Mouse (Mus musculus): ENCODE results near the gene Slc27a4.
"Not testable (repeated sequence)": the region's sequence is repeated elsewhere in the genome, so short reads cannot be mapped to it uniquely, and the experiment has no call there.

The Slc27a4 gene

DNA sequence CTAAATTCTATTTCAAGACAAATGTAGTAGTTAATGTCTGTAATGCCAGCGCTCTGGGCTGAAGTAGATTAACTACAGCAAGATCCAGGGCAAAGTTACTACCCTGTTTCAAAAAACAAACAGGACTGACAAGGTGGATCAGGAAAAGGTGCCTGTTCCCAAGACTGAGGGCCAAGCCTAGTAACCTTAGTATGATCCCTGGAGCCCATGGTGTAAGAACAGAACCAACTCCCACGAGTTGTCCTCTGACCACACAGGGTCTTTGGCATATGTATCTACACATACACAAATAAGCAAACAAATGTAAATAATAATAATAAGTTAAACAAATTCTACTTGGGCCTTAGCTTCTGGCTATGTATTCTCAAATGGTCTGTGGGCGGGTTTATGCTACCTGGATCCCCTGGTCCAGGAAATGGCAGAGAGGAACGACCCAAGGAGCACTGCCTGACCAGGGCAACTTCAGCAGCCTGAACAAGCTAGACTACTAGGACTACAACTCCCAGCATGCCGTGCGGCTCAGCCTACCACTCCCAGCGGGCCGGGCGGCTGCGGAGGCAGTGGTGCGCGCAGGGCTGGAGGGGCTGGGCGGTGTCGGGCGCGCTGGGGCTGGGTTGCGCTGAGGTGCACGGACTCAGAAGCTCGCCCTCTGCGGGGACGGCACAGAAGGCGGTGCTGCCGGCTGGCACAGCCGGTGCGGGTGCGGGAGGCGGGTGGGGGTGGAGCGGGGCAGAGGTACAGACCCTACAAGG lies at the start of gene Slc27a4:
Gene Slc27a4, plus strand, starts transcription at position 560 of the 752 bp plus-strand sequence.
- peak; percentile 93 for DNase-seq (ENCODE audit: inconsistent ontology term)

DNA sequence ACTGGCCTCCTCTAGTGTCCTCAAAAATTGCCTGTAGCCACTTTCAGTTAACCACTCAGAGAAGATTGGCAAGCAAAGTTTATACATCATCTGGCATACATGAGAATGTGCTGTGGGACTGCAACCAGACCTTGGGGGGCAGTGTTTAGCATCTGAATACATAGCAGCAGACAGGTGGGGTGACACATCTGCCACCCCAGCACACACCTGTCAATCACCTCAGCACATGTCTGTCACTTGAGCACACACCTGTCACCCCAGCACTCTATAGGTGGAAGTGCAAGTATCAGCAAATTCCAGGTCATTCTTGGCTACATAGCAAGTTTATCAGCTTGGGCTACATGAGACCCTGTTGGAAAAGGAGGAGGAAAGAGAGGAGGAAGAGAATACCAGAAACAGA lies 46.7 kb upstream of the Slc27a4 start:
- no peak for DNase-seq (ENCODE audit: inconsistent ontology term)

DNA sequence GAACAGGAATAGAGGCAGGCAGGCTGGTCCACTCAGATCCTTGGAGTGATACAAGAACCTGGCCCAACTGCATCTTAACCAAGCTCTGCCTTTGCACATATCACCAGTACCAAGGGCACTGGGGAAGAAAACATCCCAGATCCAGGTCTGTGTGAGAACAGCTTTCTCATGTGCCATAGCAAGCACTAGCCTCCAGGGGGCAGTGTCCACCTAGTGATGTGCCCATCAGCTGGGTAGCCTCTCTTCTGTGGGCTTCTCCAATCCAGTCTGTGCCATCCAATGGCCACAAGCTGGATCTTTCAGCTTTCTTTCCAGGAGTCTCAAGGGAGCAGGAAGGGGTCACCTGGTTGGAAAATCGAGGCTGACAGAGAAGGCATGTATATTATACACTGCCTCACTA lies 37.6 kb upstream of the Slc27a4 start:
- DNase-seq (ENCODE audit: inconsistent ontology term): peak; percentile 40

DNA sequence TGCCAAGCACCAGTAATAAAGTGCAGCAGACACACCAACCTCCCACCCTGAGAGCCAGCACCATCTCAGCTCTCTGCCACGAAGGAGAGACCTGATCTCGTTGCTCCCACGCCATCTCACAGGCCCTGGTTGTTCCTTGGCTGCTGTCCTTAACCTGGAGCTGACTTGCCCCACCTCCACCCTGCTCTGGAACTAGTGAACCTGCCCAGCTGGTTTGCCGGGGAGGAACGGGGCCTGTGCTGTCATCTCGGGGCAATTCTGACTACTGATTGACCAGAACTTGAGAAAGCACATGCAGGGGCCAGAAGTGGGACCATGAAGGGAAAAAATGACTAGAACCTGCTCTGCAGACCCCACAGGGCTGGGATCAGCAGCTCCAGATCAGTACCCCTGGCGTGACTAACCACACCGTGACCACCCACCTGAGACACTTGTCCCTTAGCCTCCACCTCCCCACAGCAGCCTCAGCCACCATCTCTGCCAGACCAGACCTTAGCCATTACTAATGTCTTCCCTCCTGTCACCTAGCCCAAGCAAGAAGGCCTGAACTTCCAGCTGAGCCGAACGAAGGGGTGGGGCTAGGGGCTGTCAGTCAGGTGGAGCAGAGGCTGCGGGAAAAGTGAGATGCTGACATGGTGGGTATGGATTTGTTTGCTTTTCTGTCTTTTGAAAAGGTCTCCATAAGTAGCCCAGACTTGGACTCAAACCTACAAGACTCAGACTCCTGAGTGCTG lies 34.3 kb upstream of the Slc27a4 start:
- no peak for DNase-seq (ENCODE audit: inconsistent ontology term)

DNA sequence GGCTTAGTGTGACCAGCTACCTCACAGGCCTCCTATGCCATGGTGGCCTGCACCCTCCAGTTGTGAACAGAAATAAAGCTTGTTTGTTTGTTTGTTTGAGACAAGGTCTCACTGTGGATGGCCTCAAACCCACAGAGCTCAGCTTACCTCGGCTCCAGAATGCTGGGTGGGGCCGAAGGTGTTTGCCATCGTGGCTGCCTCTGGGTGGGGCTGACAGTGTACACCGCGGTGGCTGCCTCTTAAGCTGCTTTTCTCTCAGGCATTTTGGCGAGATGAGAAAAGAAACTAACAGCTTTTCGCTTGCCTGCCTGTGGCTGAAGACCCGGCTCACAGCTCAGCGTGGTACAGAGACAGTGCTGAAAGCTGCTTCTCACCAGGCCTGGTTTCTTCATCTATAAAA lies 33.5 kb upstream of the Slc27a4 start:
- DNase-seq (ENCODE audit: inconsistent ontology term): no peak

DNA sequence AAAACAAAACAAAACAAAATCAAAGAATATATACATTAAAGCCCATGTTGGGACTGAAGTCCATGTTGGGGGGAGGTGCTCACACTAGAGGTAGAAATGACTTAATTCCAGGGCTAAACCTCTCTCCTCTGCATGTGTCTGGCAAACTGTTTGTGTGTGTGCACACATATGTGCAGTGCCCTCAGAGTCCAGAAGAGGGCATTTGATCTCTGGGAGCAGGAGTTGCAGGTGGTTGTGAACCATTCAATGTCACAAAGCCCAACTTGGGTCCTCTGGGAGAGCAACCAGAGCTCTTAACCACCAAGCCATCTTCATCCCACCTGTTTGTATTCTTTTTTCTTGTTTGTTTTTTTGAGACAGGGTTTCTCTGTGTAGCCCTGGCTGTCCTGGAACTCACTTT lies 32.3 kb upstream of the Slc27a4 start:
- DNase-seq (ENCODE audit: inconsistent ontology term): no peak

DNA sequence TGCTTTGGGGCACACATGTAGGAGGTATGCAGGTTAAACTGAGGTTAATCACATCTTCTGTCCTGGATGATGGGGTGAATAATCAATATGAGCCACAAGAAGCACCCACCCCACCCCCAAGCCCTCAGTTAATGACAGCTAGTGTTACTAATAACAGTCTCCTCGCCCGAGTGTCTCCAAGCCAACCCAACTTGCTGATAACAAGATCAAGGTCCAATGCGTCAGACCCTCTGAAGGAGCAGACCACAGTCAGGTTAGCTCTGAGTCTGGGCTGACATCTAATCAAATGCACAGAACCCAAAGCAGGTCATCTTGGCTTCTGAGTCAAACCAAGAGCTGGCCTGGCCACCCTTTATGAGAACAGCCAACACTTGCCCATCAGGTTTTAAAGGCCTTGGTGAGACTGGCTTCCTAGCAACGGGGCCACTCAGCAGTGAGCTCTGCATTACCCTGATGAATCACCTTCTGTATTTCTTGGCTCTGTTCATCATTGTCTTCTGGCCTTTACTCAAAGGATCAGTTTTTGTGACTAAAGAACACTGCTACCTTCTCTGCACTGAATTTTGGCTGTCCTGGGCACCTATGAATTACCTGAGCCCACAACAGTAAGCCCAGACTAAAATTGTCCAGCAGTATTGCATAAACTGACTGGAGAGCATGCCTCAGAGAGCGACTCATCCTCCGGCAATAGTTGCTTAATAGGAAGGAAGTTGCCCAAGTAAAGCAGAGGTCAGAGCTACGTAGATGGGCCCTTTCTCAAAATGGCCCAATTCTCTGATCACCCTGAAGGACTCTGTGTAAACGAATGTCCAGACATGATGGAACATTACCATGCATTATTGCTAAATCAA lies 30.6 kb upstream of the Slc27a4 start:
- peak; percentile 46 for DNase-seq (ENCODE audit: inconsistent ontology term)

DNA sequence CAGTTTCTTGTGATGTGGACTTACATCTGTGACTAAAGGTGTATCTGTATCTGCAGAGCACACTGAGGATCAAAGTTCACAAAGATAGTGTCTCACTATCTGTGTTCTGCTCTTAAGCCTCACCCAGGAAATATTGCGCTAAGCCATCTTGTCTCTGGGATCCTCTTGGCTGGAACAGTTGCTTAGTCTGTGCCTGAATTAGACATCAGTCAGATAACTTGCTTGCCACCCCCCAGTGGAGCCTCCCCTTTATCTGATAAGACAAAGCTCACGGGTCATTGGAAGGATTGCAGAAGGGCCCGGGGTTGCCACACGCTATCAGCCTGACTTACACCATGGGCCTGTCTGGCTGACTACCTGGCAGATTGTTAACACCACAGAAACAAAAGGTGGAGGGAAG lies 29.1 kb upstream of the Slc27a4 start:
- DNase-seq (ENCODE audit: inconsistent ontology term): no peak

DNA sequence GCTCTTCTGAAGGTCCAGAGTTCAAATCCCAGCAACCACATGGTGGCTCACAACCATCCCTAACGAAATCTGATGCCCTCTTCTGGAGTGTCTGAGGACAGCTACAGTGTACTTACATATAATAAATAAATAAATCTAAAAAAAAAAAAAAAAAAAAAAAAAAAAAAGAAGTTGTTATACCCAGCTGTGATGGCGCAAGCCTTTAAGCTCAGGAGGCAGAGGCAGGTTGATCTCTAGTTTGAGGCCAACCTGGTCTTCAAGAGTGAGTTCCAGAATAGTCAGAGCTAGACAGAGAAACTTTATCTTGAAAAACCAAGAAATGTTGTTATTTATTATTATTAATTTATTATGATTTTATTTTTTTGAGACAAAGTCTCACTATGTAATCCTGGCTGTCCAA lies 21.2 kb upstream of the Slc27a4 start:
- not testable (repeated sequence) for DNase-seq (ENCODE audit: inconsistent ontology term)

DNA sequence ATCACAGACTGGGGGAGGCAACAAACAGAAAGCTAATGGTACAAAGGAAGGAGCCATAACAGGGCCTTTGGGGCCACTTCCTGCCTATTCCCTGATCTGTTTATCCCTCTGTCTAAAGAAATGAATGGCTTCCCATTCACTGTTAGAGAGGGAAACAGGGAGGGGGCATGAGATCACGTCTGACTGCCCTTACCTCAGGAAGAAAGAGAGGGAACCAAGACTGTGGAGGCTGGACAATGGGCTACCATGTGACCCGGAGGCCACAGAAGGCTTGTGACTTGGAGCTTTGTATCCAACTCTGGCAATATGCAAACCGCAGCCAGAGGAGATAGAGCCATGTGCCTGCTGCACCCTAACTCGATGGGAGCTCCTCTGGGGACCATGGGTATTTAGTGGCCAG lies 18.1 kb upstream of the Slc27a4 start:
- DNase-seq (ENCODE audit: inconsistent ontology term): no peak

DNA sequence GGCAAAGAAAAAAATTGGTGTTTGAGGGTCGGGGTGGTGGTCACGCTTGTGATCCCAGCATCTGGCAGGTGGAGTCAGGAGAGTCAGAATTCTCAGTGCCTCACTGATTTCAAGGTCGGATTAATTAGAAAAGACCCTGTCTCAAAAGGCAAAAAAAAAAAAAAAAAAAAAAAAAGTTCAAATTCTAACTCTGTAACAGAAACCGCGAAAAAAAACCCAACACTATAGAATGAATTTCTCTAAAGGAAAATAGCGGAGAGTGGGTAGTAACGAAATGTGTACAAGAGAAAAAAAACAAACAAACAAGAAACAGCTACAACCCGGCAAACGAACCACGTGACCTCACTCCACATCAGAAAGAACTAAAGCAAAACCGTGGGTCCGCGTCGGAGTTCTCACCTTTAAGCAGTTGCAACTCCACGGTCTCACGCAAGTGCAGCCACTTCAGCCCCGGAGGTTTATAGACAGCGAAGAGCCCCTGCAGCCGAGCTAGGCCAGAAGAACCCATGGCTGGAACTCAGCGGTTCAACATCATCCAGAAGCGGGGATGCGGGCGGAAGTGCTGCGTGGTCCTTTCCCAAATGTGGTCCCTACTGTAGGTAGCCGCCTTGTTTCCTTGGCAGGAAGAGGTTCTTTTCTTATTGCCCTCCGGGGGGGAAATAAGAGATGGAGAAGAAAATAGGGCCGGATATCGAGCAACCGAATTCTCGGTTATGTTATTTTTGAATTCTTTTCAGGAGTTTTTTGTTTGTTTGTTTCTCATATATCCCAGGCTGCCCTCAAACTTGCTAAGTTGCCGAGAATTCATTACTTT lies 15.1 kb upstream of the Slc27a4 start, which contains the start of gene Coq4:
Gene Coq4, plus strand, starts transcription at position 390 of the 814 bp plus-strand sequence.
- DNase-seq (ENCODE audit: inconsistent ontology term): peak; percentile 91

DNA sequence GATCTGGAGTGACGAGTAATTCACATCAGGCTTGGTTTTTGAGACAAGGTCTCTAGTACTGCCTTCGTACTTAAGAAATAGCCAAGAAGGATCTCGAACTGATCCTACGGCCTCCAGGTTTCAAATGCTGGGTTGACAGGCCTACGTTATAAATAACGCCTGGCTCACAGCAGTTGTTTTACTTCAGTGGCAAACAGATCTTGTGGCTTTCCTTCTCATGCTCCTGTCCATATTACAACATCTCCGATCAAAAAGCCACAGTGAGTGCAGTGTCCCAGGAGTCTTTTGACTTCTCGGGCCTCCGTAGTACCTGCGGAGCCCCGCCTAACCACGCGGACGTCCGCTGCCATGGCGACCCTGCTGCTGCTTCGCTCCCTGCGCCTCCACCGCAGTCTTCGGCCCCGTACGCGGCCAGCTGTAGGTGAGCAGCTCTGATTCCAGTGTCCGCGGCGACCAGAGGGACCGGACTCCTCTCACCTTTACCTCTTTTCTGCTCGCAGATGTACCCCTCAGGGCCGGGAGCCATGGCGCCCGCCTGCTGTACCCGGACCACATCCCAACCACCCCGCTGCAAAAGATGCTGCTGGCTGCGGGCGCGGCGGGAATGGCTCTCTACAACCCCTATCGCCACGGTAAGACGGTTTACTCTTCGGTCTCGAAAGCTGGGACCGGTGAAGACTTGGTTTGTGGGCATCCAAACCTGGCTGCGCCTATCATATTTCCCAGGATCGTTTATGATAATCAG lies 14.3 kb upstream of the Slc27a4 start, which contains the start of gene Trub2:
Gene Trub2, minus strand, starts transcription at position 566 of the 745 bp plus-strand sequence.
- peak; percentile 86 for DNase-seq (ENCODE audit: inconsistent ontology term)

DNA sequence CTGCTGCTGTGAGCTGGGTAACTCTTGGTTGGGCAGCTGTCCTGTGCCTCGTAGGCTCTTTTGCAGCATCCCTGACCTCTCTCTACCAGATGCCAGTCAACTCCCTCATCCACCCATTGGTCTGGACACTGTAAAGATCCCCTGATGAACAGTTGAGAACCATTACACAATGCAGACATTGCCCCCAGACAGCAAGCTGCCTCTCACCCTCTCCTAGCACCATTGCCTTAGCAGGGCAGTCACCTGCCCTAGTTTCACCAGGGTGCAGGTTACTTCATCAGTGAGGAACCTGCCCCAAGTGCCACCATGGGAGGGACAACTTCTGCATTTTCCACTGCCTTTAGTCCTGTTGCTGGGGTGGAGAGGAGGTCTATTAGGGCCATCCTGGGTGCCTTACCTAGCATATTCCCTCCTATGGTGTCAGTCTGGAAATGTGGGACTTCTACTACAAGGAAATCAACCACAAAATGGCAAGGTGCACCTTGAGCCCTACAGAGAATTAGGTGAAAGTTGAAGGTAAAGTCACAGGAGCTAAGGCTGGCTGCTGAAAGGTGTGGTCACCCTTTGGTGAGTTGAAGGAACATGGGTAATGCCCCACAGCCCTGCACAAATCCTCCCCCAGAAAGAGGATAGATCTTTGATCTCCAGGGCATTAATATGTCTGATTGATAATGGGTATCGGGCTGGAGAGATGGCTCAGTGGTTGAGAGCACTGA lies 9.5 kb upstream of the Slc27a4 start:
- no peak for DNase-seq (ENCODE audit: inconsistent ontology term)

DNA sequence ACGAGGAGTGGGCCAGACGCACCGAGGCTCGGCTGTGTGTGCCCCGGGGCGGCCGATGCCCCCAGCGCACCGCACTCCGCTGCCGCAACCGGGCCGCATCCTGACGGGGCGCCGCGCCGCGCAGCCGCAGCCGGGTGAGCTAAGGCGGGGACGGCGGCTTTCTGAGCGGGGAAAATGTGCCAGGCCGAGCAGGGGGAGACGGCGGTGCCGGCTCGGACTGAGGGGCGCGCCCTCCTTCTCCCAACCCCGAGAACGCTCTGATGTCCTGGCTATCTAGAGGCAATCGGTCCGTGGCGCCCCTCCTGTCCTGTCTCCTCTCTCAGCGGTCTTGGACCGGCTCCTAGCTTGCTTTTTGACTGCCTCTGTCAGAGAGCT lies 380 bp downstream of the Slc27a4 start:
- no peak for DNase-seq (ENCODE audit: inconsistent ontology term)

DNA sequence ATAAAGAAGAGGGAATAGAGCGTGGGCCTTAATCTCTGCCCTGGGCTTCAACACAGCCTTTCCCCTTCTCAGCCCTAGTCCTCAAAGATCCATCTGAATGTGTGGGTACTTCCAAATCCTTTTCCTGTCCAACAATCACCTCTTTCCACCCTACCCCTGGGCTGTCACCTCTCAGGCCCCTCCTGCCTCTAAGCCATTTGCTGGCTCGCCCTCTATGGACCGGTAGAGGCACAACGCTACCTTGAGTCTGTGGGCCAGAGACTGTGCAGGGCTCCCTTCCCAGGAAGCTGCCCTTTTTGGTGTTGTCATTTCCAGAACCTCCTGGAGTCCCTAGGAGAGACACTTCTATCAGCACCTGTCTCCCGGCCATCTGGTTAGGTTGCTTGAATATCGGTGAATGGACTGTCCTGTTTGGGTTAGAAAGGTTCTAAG lies 982 bp downstream of the Slc27a4 start:
- peak; percentile 23 for DNase-seq (ENCODE audit: inconsistent ontology term)

DNA sequence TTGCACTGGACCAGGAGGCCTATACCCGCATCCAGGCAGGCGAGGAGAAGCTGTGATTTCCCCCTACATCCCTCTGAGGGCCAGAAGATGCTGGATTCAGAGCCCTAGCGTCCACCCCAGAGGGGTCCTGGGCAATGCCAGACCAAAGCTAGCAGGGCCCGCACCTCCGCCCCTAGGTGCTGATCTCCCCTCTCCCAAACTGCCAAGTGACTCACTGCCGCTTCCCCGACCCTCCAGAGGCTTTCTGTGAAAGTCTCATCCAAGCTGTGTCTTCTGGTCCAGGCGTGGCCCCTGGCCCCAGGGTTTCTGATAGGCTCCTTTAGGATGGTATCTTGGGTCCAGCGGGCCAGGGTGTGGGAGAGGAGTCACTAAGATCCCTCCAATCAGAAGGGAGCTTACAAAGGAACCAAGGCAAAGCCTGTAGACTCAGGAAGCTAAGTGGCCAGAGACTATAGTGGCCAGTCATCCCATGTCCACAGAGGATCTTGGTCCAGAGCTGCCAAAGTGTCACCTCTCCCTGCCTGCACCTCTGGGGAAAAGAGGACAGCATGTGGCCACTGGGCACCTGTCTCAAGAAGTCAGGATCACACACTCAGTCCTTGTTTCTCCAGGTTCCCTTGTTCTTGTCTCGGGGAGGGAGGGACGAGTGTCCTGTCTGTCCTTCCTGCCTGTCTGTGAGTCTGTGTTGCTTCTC lies 13.4 kb downstream of the Slc27a4 start:
- DNase-seq (ENCODE audit: inconsistent ontology term): no peak

DNA sequence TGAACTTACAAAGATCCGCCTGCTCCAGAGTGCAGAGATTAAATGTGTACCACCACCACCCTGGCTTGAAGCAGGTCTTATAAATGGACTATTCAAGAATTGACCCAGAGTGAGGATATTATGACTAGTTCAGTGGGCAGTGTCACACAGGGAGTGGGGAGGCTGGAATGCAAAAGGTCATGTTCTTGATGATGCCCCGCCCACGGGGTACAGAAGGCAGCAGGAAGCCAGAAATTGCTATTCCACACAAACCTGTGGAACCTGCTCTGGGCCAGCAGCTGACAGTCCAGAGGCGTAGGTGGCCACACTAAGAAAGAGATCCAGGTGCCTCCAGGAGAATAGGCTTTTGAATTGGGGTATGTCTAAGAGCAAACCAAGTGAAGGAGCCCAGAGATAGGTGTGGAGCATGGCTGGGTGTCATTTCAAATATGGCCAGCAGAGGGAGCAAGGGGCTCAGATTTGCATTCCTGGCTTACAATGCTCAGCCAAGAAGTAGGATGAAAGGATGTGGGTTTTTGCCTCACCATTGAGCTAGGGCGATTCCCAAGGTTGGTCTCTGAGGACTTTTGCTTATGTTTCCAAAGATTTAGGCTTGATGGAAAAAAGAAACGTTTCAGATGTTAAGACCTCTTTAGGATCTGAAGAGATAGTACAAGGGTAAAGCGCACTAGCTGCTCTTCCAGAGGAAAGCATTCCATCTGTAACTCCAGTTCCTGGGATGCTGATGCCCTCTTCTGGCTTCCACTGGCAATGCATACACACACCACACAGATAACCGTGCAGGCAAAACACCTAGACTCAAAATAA lies 15.2 kb downstream of the Slc27a4 start:
- peak; percentile 89 for DNase-seq (ENCODE audit: inconsistent ontology term)

DNA sequence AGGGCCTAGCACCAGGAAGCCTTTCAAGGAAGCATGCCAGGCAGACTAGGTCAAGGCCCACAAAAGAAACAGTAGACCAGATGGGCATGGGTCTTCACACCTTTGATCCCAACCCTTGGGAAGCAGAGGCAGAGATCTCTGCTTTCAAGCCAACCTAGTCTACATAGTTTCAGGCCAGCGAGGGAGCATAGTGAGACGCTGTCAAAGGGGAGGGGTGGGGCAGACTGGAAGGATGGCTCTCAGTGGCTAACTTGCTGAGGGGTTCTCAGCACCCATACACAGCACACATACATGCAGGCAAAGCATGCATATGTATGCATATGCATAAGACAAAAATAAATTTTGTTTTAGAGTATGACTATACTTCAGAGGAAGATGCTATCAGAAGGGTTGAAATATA lies 16.9 kb downstream of the Slc27a4 start:
- no peak for DNase-seq (ENCODE audit: inconsistent ontology term)
